Mouse (Mus musculus): ENCODE data around the gene Trappc2.

Gene Trappc2

GRCm38 (mm10) chrX:166440036-166440615 lies at the start of gene Trappc2:
TSS of gene Trappc2 (plus strand) at chrX:166440574.
- DNase-seq = no peak

- no peak for DNase-seq
Measured at GRCm38 (mm10) chrX:166393753-166394152, 46.6 kb upstream of the Trappc2 start.

- no peak for DNase-seq
Measured at GRCm38 (mm10) chrX:166407865-166408264, 32.5 kb upstream of the Trappc2 start.

- DNase-seq = peak; percentile 10
Measured at GRCm38 (mm10) chrX:166416196-166416595, 24.2 kb upstream of the Trappc2 start.

- DNase-seq = no peak
Measured at GRCm38 (mm10) chrX:166434812-166435211, 5.6 kb upstream of the Trappc2 start.

- DNase-seq = peak; percentile 92
Measured at GRCm38 (mm10) chrX:166440616-166441063, 266 bp downstream of the Trappc2 start, which contains the start of gene Ofd1. TSS of gene Ofd1 (minus strand) at chrX:166440704.

GRCm38 (mm10) chrX:166444552-166444951 lies 4.2 kb downstream of the Trappc2 start:
- no peak for DNase-seq

GRCm38 (mm10) chrX:166453532-166453931 lies 13.2 kb downstream of the Trappc2 start:
- DNase-seq = peak; percentile 5

GRCm38 (mm10) chrX:166454331-166454730 lies 14.0 kb downstream of the Trappc2 start:
- DNase-seq = no peak

GRCm38 (mm10) chrX:166455525-166455924 lies 15.2 kb downstream of the Trappc2 start:
- no peak for DNase-seq

- DNase-seq = no peak
Measured at GRCm38 (mm10) chrX:166468321-166468720, 27.9 kb downstream of the Trappc2 start.

GRCm38 (mm10) chrX:166472612-166473011 lies 32.2 kb downstream of the Trappc2 start:
- DNase-seq = no peak

- DNase-seq = no peak
Measured at GRCm38 (mm10) chrX:166477393-166477792, 37.0 kb downstream of the Trappc2 start.

GRCm38 (mm10) chrX:166478631-166479364 lies 38.4 kb downstream of the Trappc2 start:
- peak; percentile 18 for DNase-seq

- DNase-seq = peak; percentile 97
Measured at GRCm38 (mm10) chrX:166479365-166479983, 39.1 kb downstream of the Trappc2 start, which contains the start of gene Rab9. TSS of gene Rab9 (minus strand) at chrX:166479867.

- DNase-seq = no peak
Measured at GRCm38 (mm10) chrX:166495052-166495451, 54.7 kb downstream of the Trappc2 start.

- no peak for DNase-seq
Measured at GRCm38 (mm10) chrX:166497771-166498170, 57.4 kb downstream of the Trappc2 start.

- DNase-seq = no peak
Measured at GRCm38 (mm10) chrX:166499496-166500190, 59.3 kb downstream of the Trappc2 start.

Measured in lung, postnatal 10 days (tissue).